Mouse (Mus musculus): ENCODE measurements around the gene Reg1.

- TF ChIP-seq CTCF (conservative IDR thresholded peaks at IDR 0.05; ENCODE audit: low read length) (no peak), POU5F1 (IDR thresholded peaks at IDR 0.05; ENCODE audit: borderline replicate concordance, low read length) (no peak)
Observed at GRCm38 (mm10) chr6:78425497-78425896, 3.0 kb downstream of the Reg1 start.
